Mouse (Mus musculus): ENCODE data around the gene Stambp.

DNA sequence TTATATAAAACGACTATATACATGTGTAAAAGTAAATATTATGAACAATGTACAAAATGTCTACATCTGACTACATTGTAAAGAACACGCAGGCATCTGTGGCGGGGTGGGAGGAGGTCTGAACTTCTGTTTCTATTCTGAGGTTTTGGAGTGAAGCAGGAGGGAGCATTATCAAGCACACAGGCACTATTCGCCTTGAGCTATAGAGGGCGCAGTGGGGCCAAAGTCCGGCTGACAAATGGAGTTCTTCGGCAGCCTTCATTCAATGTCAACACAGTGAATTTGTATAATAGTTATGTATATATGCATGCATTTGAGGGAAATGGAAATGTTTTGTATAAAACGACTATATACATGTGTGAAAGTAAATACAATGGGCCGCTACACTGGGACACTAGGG is 26.1 kb upstream of the Stambp start:
- TF ChIP-seq CTCF (IDR thresholded peaks at IDR 0.05; ENCODE audit: low read depth, low read length) = peak; percentile 69
- TF ChIP-seq POLR2A (IDR thresholded peaks at IDR 0.05; ENCODE audit: extremely low read depth, insufficient read depth, low read length) = no peak
